Mouse (Mus musculus): ENCODE measurements at regions not wholly inside any gene's neighbourhood (a gene's known extent, or its start where the extent isn't known, plus 50 kb on each side); places are given as distances from the start of the nearest gene placed in this dataset.

DNA sequence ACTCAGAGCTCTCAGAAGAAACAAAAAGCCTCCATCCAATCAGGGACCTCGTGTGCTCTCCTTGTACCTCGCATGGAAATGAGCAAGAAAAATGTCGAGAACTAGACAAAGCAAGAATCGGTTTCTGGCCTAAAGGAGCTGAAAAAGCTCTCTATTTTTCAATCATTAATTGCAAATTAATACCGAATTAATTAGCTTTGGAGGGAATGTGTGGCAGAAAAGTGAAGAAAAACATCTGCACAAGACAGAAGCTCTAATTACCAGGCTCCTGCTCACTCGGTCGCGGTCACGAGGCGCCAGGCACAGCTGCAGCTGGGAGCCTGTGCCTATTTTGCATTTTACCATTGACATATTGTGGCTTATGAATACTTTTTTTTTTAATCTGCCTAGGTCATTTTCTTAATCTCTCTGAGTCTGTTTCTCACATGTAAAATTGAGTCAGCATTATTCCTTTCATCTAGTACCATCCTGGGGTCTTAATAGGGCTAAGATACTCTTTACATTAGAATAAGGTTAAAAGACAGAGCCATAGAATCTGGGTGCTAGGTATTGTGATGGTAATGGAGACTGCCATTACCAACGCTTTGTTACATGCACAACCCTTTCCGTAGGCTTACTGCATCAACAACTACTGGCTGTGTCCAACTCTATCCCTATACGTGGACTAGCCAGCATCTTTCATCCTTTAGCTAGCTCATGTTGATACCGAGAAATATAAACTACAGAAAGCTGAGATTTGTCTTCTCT, 109.8 kb upstream of the Zc3h12c start:
- Histone ChIP-seq H3K4me3 (ENCODE audit: low read depth, low read length) (no peak overlapping the region), H3K27me3 (ENCODE audit: insufficient read depth, low read length) (peaks cover 29% of the 10 kb centered on the region), H3K4me1 (ENCODE audit: insufficient read depth, low read depth, low read length) (peaks cover 17% of the 10 kb centered on the region), H3K9me3 (replicated peaks) (no peaks in the 10 kb centered on the region), H3K36me3 (replicated peaks) (no peaks in the 10 kb centered on the region)
- no peak for ATAC-seq (ENCODE audit: extremely low read depth, insufficient number of reproducible peaks, low FRiP score, poor library complexity, severe bottlenecking)
- TF ChIP-seq GATA2 (IDR thresholded peaks at IDR 0.05; ENCODE audit: borderline replicate concordance, low read depth, low read length) (no peak), GATA1 (IDR thresholded peaks at IDR 0.05; ENCODE audit: borderline replicate concordance, low read length) (no peak), TAL1 (conservative IDR thresholded peaks at IDR 0.05; ENCODE audit: low read depth, low read length) (no peak), POLR2AphosphoS5 (IDR thresholded peaks at IDR 0.05; ENCODE audit: insufficient replicate concordance, low read depth, low read length) (no peak), CTCF (IDR thresholded peaks at IDR 0.05; ENCODE audit: low read depth, low read length) (no peak)
- DNase-seq (ENCODE audit: low spot score), result no peak

DNA sequence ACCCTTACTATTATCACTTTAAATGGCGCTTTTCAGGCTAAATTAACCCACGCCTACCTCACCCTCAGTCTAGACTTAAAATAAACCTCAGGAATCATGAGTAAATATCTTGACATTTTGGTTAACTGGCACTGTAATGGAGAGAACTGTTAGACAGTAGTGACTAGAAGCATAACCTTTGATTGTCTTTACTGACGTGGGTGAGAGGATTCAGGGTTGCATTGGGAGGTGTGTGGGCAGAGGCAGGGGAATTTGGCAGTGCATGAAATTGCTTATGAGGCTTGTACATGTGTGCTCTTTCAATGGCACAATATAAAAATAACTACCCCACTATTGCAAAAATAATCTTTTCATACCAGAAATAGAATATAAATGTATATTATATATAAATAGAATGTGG, 105.6 kb upstream of the Zc3h12c start:
- Histone ChIP-seq H3K9me3 (replicated peaks) (no peaks in the 10 kb centered on the region), H3K36me3 (replicated peaks) (no peaks in the 10 kb centered on the region), H3K27me3 (ENCODE audit: insufficient read depth, low read length) (peaks cover 22% of the 10 kb centered on the region), H3K4me3 (ENCODE audit: low read depth, low read length) (no peak overlapping the region), H3K4me1 (ENCODE audit: insufficient read depth, low read depth, low read length) (0 out of 2 replicates have a peak, but pooled peaks cover 5% of the 10 kb centered on the region)
- ATAC-seq (ENCODE audit: extremely low read depth, insufficient number of reproducible peaks, low FRiP score, poor library complexity, severe bottlenecking) (no peak), DNase-seq (ENCODE audit: low spot score) (no peak)
- TF ChIP-seq GATA1 (IDR thresholded peaks at IDR 0.05; ENCODE audit: borderline replicate concordance, low read length) (no peak), POLR2AphosphoS5 (IDR thresholded peaks at IDR 0.05; ENCODE audit: insufficient replicate concordance, low read depth, low read length) (no peak), CTCF (IDR thresholded peaks at IDR 0.05; ENCODE audit: low read depth, low read length) (no peak)

DNA sequence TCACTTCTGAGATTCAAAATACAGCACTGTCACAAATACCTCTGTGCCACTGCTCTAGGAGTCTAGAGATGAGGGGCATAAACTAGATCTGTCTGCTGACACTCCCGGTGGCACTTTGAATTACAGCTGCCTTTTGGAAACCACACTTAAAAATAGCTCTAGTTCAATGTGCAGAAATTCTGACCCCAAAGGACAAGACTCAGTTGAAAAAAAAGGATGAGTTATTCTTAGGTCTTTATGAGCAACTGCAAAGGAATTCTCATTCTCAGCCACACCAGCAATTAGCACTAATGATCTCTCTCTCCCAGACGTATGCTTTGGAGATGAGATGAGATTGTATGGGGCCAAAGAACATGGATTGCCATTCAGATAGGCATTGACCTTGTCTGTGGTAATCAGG, 104.3 kb upstream of the Zc3h12c start:
- Histone ChIP-seq H3K4me3 (ENCODE audit: low read depth, low read length) (no peak overlapping the region), H3K27me3 (ENCODE audit: insufficient read depth, low read length) (peaks cover 25% of the 10 kb centered on the region), H3K4me1 (ENCODE audit: insufficient read depth, low read depth, low read length) (0 out of 2 replicates have a peak, but pooled peaks cover 5% of the 10 kb centered on the region), H3K36me3 (replicated peaks) (no peaks in the 10 kb centered on the region), H3K9me3 (replicated peaks) (no peaks in the 10 kb centered on the region)
- DNase-seq (ENCODE audit: low spot score) (no peak), ATAC-seq (ENCODE audit: extremely low read depth, insufficient number of reproducible peaks, low FRiP score, poor library complexity, severe bottlenecking) (no peak)
- TF ChIP-seq TAL1 (conservative IDR thresholded peaks at IDR 0.05; ENCODE audit: low read depth, low read length) (no peak), GATA2 (IDR thresholded peaks at IDR 0.05; ENCODE audit: borderline replicate concordance, low read depth, low read length) (no peak), GATA1 (IDR thresholded peaks at IDR 0.05; ENCODE audit: borderline replicate concordance, low read length) (no peak)

DNA sequence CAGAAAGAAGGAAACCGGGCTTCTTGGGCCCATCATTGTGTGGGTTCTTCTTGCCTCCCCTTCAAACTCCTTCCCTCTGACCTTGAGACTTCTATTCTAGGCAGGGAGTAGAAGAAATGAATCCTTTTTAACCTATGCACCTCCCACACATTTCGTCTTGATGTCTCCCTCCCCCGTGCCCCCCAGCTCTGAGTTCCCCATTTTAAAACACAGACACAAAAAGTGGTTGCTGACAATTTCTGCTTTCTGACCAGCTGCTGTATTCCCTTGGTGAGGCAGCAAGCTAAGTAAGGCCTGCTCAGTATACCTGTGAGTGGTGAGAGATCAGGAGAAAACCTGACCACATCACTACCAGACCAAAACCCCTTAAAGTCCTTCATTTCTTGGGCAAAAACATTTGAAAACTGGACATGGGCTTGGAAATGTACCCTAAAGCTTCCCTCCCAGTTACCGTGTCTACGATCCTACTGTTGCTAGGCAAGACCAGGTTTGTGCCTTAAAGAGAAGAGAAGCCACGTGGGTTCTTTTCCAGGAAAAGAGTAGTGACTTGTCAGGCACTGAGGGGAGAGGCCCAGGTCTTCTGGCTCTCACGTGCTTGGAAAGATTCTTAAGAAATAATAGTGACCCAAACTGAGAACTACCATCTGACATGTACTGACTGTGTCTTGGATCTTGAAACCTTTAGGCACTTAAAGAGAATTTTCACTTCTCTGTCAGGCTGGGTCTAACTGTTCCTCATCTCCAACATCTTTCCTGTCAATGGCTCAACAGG, 103.2 kb upstream of the Zc3h12c start:
- Histone ChIP-seq H3K36me3 (replicated peaks) (no peaks in the 10 kb centered on the region), H3K9me3 (replicated peaks) (no peaks in the 10 kb centered on the region), H3K4me3 (ENCODE audit: low read depth, low read length) (no peak overlapping the region), H3K4me1 (ENCODE audit: insufficient read depth, low read depth, low read length) (0 out of 2 replicates have a peak, but pooled peaks cover 5% of the 10 kb centered on the region), H3K27me3 (ENCODE audit: insufficient read depth, low read length) (peaks cover 24% of the 10 kb centered on the region)
- ATAC-seq (ENCODE audit: extremely low read depth, insufficient number of reproducible peaks, low FRiP score, poor library complexity, severe bottlenecking), result no peak
- no peak for TF ChIP-seq TAL1 (conservative IDR thresholded peaks at IDR 0.05; ENCODE audit: low read depth, low read length)
- no peak for TF ChIP-seq GATA1 (IDR thresholded peaks at IDR 0.05; ENCODE audit: borderline replicate concordance, low read length)
- TF ChIP-seq CTCF (IDR thresholded peaks at IDR 0.05; ENCODE audit: low read depth, low read length), result no peak
- TF ChIP-seq POLR2AphosphoS5 (IDR thresholded peaks at IDR 0.05; ENCODE audit: insufficient replicate concordance, low read depth, low read length), result no peak
- TF ChIP-seq GATA2 (IDR thresholded peaks at IDR 0.05; ENCODE audit: borderline replicate concordance, low read depth, low read length), result no peak
- DNase-seq (ENCODE audit: low spot score), result no peak

DNA sequence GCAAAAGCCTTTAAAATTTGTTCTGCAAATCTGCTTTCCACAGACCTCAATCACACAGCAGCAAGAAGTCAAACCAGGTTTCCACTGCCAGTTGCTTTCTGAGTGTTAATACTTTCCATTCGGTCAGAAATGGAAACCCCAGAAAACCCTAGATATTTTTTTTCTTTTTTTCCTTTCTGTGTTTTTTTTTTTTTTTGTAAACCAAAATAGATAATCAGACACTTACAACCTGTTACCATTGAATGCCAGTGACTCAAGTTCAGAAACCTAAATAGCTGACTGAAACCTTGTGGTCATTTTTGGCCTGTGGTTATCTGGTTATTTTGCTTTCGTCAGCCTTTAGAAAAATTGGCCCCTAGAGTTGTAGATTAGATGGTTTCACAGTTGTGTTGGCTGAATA, 93.2 kb upstream of the Zc3h12c start:
- no peak for ATAC-seq (ENCODE audit: extremely low read depth, insufficient number of reproducible peaks, low FRiP score, poor library complexity, severe bottlenecking)
- peaks cover 10% of the 10 kb centered on the region for H3K4me1 ChIP-seq (ENCODE audit: insufficient read depth, low read depth, low read length)
- H3K36me3 ChIP-seq (replicated peaks), result no peaks in the 10 kb centered on the region
- no peaks in the 10 kb centered on the region; the same call in 1 of the 2 replicates for H3K9me3 ChIP-seq (replicated peaks)
- no peak for DNase-seq (ENCODE audit: low spot score)
- H3K27me3 ChIP-seq (ENCODE audit: insufficient read depth, low read length), result peaks cover 24% of the 10 kb centered on the region
- H3K4me3 ChIP-seq (ENCODE audit: low read depth, low read length), result no peak overlapping the region
- TF ChIP-seq GATA2 (IDR thresholded peaks at IDR 0.05; ENCODE audit: borderline replicate concordance, low read depth, low read length) (no peak), CTCF (IDR thresholded peaks at IDR 0.05; ENCODE audit: low read depth, low read length) (no peak), TAL1 (conservative IDR thresholded peaks at IDR 0.05; ENCODE audit: low read depth, low read length) (no peak), GATA1 (IDR thresholded peaks at IDR 0.05; ENCODE audit: borderline replicate concordance, low read length) (no peak), POLR2AphosphoS5 (IDR thresholded peaks at IDR 0.05; ENCODE audit: insufficient replicate concordance, low read depth, low read length) (no peak)

DNA sequence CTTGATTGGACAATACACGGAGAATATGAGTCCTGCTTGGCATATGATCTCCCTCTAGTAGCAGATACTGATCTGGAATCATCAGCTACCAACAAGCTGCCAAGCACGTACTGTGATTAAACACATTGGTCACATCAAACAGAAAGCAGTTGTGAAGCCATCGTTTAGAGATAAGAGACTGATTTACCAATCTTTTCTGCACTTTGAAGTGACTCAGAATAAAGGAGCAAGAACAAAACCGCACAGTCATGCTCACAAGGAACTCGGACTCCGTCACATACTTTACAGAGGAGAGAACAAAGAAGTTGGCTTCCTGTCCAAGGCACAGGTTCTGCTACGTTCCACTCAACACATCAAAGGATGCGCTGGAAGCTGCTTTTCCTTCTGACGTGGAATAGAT, 91.1 kb upstream of the Zc3h12c start:
- no peak overlapping the region for H3K4me3 ChIP-seq (ENCODE audit: low read depth, low read length)
- H3K36me3 ChIP-seq (replicated peaks), result no peaks in the 10 kb centered on the region
- H3K27me3 ChIP-seq (ENCODE audit: insufficient read depth, low read length), result peaks cover 25% of the 10 kb centered on the region
- ATAC-seq (ENCODE audit: extremely low read depth, insufficient number of reproducible peaks, low FRiP score, poor library complexity, severe bottlenecking) (peak; percentile 84), DNase-seq (ENCODE audit: low spot score) (peak; percentile 24)
- H3K9me3 ChIP-seq (replicated peaks), result no peaks in the 10 kb centered on the region; the same call in 1 of the 2 replicates
- TF ChIP-seq GATA2 (IDR thresholded peaks at IDR 0.05; ENCODE audit: borderline replicate concordance, low read depth, low read length) (no peak), POLR2AphosphoS5 (IDR thresholded peaks at IDR 0.05; ENCODE audit: insufficient replicate concordance, low read depth, low read length) (no peak), GATA1 (IDR thresholded peaks at IDR 0.05; ENCODE audit: borderline replicate concordance, low read length) (no peak), TAL1 (conservative IDR thresholded peaks at IDR 0.05; ENCODE audit: low read depth, low read length) (peak; percentile 27; the same call in 1 of the 2 replicates), CTCF (IDR thresholded peaks at IDR 0.05; ENCODE audit: low read depth, low read length) (no peak)
- peaks cover 10% of the 10 kb centered on the region for H3K4me1 ChIP-seq (ENCODE audit: insufficient read depth, low read depth, low read length)

Data from G1E (cell line).